Mouse (Mus musculus) CD4-positive, CD25-positive, alpha-beta regulatory T cell, adult 4 months (primary cell): ENCODE results near the gene Snx5. TPM values are rescaled to one million over a fixed set of nuclear protein-coding genes. Genes with fewer than 3 reads are reported as not detected.

Source experiments
- ATAC-seq: one replicate; pipeline ENCODE4 v1.8.0; 2017
- polyA plus RNA-seq, 2 experiments: library from polyadenylated mRNA; unstranded; fragments of 100-300 nt; shearing (Covaris generic); gene quantifications; one replicate each; pipeline ENCODE4 v1.2.1; 2017

Snx5 gene
- polyA plus RNA-seq, result 10 to 100 TPM; 57.7 to 79.5 TPM

DNA sequence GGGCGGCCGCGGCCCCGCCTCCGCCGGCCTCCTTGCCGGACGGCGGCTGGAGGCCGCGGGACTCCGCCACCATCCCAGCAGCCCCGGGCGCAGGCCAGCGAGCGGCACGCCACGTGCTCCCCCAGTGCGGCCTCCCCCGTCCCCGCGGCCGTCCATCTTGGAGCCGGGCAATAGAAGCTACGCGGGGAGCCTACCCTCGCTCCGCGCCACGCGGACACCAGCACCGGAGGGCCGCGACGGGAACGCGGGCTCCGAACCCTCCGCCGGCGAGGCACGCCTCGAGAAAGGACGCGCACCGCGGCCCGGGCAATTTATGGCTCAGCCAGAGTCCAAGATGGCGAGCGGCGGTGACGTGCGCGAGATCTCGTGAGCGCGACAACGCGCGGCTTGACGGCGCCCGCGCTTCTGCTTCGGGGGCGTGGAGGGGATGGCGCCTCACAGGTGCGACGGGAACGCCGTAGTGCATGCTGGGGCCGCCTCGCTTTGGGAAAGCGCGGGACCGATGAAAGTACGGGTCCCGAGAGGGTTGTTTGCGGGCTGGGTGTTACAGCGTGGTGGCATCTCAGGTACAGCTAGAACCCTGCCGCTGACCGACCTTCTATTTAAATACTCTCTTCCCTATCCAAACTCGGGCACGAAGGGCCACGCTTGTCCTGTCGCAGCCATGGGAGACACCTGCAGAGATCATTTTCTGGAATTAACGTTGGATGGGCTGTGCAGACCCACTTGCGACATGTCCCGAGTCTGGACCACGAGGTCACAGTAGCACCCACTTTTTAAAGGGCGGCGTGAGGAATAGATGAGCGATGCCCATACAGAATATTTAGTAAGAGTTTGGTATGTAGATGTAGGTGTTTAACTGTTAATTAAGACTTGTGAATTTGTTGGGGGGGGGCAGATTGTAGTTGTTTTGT is at the start of gene Snx5, which contains the start of gene Mgme1:
TSS of gene Snx5 (minus strand) at position 400 of the 914 bp plus-strand sequence.
TSS of gene Mgme1 (plus strand) at position 157 of the 914 bp plus-strand sequence.
- ATAC-seq, result peak; percentile 83

DNA sequence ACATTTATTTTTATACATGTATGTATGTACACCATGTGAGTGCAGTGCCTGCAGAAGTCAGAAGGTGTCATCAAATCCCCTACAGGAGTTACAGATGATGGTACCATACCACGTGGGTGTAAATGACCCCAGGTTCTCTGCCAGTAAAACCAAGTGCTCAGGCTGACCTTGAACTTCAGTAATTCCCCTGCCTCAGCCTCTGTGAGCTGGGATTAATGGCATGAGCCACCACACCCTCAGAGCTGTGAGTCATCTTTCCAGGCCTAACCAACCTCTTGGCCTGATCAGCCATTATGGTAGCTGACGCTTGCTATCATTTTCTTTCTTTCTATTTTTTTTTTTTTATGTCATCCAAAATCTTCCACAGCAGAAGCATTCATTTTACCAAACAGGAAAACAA is 40.7 kb upstream of the Snx5 start:
- ATAC-seq, result no peak

DNA sequence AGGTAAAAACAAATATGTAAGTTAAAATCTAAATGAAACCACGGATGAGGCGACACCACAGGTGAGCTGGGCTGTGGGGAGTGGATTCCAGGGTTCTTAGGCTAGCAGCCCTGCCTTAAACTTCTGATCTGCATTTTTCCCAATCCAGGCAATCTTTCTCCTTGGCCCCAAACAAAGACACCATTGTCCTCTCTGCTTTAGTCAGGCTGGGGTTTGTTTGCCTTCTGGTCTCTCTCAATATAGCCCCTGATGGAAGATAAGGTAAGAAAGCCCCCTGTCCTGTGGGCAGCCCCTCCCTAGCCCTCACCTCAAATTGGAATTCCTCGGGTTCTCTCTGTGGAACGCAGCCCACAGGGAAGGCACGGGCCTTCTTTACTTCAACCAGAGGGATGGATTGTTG is 39.6 kb upstream of the Snx5 start:
- no peak for ATAC-seq

DNA sequence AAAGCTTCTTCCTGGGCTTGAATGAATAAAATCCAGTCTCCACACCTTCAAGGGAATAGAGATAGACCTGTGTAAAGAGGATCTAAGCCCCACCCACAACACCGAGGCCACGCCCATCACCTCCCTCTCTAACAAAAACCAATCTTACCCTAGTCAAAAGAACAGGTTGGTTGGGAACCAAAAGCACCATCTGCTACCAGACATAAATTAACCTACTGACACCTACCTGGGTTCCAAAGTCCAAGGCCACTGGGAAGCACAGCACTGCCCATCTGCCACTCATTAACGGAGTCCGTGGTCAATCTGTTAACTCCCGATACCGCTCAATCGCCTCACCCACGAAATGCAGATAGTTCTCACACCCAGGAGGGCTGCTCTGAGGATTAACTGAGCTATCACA is 37.9 kb upstream of the Snx5 start:
- no peak for ATAC-seq

DNA sequence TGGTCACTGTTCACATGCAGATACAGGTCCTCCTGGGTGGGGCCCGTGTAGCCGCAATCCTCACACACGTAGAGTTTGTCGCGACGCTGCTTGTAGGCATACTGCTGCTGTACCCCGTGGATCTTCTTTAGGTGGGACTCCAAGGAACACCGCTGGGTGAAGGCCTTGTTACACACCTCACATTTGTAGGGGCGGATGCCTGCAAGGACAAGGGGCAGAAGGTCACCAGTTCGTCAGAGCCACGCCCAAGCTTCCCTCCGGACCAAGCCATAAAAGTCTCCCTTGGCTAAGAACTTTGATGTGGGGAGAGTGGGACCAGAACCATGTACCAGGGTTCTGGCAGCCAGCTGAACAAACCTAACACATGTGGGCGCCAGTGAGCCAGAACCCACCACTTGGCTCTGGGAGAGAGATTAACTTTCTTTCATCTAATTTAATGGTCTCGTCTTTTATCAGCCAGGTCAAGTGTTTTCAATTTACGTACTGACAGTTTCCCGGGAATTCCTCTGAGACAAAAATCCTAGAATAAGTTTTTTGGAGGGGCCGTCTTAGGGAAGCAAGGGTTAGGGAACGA is 35.1 kb upstream of the Snx5 start:
- no peak for ATAC-seq

DNA sequence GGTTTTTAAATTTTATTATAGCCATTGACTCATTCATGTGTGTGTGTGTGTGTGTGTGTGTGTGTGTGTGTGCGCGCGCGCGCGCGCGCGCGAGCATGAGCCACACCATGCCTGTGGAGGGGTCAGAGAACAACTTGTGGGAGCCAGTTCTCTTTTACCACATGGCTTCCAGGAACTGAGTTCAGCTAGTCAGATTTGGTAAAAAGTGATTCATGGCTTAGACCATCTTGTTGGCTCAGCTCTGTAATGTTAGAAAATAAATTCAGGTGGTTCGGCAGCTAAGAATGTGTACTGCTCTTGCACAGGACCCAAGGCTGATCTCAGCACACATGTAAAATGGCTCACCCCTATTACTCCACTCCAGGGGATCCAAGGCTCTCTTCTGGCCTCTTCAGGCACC is 30.4 kb upstream of the Snx5 start:
- ATAC-seq, result no peak

DNA sequence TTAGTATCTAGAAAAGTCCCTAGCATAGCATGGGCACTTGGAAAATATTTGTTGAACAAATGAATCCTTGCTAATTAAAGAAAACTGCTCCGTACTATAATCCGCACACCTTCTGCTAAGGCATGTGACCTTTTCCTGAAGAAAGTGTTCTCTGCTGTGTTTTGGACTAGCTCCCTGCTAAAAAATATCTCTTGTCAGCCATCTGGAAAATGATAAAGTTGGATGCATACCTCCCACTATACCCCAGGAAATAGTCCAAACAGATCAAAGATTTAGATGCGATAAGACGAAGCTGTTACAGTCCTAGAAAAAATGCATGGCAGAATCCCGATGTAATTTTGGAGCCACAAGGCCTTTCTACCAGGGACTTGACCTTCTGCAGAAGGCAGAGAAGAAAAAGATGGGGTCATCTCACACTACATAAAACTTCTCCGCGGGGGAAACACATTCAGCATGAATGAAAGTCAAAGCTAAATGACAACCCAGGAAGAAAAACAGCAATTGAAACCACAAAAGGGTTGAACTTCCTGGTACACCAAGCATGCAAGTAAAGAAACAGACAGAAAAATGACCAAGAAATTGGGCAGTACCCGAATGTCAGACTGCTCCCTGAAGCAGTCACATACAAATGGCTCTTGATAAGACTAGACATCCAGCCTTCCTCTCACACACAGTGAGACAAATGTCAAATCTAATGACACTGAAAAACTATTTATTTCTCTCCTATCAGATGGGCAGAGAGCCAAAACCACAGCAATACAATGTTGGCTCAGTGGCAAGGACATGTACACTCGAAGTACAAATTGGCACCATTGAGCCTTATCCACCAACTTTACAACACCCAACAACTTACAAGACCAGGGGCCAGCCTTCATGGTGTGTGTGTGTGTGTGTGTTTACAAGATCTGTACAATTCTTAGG is 29.3 kb upstream of the Snx5 start:
- peak; percentile 71 for ATAC-seq

DNA sequence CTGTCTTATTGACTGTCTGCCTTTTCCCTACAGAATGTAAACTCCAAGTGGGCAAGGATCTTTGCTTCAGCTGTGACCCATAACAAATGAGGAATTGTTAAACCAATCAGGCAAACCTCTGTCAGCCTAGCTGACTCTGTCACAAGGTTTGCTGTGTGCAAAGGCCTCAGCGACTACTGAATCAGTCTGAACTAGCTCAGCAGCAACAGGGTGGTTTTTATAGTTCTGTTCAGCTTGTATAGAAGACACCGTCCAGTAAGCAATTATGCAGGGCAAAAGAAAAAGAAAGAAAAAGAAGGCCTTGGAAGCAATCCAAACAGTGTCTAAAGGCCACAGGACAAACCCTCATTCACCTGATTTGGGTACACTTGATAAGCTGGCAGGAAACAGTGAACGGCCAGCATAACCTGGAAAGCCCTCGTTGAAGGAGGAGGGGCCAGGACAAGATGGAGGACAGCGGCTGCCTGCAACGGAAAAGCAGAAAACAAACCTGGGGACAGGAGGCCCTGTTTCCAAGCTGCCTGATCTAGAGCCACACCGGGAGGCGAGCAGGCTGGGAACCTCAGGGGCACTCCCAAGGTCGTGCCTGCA is 24.5 kb upstream of the Snx5 start:
- no peak for ATAC-seq

DNA sequence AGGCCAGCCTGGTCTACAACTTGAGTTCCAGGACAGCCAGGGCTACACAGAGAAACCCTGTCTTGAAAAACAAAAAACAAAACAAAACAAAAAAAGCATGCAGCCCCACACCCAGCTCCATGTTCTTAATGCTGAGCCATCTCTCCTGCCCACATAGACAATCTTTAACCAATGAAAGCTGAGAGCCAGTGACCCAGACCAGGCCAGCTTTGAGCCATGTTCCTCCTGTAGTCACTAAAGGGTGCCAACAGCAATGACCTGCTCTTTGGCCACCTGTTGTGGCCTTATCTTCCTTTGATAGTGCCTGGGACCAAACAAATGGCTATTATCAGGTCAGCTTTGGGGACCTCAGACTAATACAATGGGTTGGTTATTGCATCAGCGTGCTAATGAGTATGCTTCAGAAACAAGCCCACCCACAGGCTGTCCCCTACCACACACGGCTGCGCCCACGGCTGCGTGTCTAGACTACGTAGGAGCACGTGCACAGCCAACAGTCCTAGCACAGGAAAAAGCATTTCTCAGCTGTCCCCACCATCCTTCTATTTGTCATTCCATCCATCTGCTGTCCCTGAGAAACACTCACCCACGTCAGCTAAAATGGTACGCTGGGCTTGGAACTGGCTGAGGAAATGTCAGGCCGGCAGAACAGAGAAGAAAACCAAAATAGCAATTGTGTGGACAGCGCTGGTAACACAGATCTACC is 21.0 kb upstream of the Snx5 start:
- no peak for ATAC-seq

DNA sequence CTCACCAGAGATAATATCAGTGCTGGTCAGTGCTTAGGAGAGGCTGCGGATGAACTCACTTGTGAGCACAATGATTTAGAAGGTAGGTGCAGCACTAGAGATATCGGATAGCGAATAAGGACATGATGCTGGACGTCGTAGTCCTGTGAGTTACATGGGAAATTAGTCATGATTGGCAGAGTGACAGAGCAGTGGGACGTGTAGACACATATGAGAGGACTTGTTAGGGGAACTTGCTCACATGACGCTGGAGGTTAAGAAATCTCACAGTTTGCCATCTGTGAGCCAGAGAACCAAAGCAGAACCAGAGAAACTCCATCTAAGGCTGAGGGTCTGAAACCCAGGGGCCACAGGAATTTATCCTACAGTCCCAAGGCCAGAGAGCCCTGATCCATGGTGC is 19.6 kb upstream of the Snx5 start:
- no peak for ATAC-seq

DNA sequence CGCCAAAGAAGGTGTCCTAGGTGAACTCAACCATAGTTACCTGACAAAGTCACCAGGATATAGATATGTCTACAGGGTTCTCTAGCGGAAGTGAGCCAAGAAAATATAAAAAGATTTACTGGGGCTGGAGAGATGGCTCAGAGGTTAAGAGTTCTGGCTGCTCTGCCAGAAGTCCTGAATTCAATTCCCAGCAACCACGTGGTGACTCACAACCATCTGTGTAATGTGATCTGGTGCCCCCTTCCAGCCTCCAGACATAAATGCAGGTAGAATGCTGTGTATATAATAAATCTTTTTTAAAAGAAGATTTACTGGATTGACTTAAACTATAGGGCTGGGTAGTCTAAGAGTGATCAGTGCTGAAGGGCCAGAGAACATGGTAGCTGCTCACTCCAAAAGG is 10.7 kb upstream of the Snx5 start:
- no peak for ATAC-seq

DNA sequence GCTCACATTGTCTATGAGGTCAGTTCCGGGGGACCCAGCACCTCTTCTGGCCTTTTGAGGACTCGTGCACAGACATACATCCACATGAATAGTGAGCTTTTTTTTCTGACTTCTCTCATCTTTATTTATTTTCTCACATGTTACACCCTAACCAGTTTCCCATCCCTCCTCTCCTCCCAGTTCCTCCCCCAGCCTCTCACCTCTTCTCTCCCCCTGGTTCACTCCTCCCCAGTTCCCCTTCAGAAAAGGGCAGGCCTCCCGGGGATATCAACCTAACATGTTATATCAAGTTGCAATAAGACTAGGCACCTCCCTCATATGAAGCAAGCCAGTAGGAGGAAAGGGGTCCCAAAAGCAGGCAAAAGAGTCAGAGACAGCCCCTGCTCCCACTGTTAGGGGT is 9.9 kb upstream of the Snx5 start:
- no peak for ATAC-seq

DNA sequence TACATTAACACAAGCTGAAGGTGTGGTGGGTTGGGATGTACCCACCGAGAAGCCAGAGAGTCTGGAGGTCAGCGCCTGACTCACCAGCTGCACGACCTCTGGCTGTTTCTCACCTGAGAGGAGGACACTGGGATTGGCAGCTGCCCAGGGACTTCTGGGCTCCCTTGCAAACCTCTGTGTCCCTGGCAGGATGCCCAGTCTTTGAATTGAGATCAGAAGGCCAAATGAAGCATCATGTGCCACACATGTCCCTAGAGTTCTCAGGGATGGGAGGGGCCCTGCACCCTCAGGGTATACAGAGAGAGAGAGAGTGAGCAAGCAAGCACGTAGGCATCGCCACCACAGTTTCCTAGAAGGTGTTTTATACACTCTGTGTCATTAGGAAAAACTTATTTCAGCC is 9.0 kb upstream of the Snx5 start:
- no peak for ATAC-seq

DNA sequence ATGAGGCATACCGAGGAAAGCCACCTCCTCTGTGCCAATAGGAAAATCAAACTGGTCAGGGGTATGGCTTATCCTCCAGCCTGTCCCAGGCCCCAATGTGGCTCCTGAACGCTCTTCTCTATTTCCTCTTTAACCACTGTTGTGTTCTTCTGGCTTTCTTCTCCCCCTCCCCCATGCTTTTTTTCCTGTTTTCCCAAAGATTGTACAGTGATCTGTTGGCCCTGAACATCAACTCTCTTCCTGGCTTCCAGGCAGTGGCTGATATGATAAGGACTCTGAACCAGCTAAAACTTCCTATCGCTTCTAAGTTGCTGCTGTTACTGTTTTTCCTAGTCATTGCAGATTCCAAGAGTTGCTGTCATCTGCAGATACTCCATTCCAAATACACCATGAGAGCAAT is 6.2 kb upstream of the Snx5 start:
- ATAC-seq, result no peak

DNA sequence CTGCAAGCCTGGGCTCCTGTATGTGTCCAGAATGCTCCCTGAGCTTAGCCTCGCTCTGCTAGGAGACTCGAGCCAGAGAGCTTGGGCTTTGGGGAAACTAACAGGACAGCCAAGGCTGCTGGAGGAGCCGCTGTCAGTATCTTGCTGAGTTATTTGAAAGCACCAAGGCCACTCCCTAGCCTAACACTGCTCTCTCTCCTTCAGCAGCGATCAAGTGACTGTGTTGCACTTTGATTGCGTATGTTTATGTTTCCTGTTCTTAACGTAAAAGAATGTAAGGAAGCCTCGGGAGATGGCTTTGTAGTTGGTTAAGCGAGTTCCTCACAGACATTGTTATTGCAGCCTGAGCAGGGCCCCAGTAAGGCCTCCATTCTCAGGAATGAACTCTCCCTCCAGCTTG is 4.0 kb upstream of the Snx5 start:
- ATAC-seq, result no peak

DNA sequence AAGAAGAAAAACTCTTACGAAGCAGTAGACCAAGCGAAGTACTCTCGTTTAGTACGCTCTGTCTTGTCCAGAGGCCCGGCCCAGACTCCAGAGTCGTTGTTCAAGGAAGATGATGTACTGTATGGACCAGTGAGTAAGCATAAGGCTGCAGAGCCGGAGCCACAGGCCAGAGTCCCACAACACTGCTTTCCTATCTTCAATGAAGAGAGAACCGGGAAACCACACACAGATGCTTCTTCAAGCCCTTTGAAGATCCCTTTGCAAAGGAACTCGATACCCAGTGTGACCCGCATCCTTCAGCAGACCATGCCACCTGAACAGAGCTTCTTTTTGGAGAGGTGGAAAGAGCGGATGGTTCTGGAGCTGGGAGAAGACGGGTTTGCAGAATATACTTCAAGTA is 1.4 kb upstream of the Snx5 start:
- no peak for ATAC-seq

DNA sequence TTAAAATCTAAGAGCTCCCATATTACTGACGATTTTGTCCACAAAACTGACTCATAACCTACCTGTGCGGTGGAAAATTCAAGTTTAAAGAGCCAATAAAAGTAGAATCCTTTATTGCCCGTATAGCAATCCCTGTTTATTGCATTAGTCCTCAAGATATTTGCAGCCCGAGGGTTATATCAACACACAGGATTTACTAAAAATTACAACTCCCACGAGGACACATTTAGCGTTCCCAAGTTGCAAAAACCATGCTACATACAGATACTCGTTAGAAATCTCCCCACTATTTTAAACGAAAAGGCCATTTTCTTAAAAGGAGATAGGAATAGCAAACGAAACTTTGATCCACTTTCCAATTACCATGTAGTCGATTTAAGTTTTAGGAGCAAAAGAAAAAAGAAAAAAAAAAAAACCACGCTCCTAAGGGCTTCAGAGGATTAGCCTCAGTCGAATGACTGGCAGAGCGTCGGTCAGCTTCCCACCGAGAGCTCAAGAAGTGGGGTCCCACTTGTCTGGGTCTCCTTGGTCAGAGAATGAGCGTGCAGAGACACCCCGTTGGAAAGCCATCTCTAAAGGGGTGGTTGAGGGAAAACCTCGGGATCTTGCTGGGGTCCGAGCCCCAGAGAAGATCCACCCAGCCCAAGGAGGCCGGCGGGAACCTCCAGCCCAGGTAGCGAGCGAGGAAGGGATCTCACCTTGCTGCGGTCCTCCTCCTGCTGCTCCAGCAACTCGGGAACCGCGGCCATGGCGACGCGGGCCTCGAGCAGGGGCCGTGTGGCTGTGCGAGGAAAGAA is 829 bp downstream of the Snx5 start:
- peak; percentile 31 for ATAC-seq

DNA sequence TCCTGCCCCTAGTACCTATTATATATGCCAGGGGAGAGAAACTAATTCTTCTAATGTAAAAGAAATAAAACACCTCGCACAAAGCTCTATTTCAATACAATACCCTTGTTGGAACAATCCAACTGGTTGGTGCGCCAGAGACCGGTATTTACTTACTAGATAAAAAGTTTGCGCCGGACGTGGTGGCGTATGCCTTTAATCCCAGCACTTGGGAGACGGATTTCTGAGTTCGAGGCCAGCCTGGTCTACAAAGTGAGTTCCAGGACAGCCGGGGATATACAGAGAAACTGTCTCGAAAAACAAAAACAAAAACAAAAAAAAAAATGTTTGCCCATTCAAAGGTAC is 1.4 kb downstream of the Snx5 start:
- ATAC-seq, result no peak

DNA sequence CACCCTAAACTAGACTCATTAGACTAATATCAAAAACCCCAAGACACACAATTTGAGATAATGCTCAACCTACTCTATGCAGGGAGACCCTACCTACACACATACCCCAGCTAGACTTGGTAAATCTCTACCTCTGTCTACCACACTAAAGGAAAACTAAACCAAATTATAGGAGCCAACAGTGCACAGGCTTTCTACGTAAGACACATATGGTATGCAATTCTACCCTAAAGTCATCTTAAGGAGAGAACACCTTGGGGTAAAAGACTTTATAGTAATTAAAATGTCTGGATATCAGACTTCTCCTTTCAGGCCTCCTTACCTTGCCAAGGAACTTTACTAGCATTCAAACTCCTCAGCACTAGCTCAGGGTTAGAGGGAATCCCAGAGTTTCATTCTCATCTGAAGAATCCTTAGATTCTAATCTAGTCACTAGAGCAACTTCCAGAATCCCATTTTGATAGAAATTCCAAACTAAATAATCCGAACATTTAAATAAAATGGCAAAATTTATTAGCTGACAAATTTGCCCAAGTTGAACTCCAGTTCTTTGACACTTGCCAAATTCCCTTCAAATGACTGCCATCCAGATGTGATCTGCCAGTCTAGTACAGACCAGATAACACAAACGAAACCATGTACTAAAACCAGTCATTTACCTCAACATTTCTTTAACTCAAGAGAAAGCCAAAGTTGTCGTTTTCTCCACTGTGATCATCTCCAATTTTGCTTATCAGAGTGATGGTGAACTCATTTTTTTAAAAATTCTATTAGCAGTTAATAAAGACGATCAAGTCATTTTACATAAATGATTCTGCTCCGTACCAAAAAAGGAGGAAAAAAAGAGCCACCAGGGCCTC is 2.0 kb downstream of the Snx5 start:
- no peak for ATAC-seq

DNA sequence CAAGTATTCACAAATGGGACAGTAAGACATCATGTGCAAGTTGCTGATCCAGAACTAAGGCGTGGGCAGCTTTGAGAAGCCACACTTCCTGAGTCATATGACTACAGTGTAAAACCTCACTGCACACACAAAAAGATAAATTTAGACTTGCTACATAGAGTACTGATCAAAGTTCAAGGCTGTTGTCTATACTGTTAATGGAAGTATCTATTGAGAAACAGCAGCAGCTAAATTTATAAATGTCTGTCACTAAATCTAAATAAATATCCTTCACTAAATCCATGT is 3.0 kb downstream of the Snx5 start:
- peak; percentile 48 for ATAC-seq
